Mouse (Mus musculus) heart, adult 9 months (tissue): ENCODE measurements around the gene Cdhr4.
"Not testable (repeated sequence)": the region's sequence is repeated elsewhere in the genome, so short reads cannot be mapped to it uniquely, and the experiment has no call there.

Source experiments
- DNase-seq, 2 experiments: peaks; one replicate each; pipeline ENCODE4 v3.0.0; 2022; ENCODE audit warnings: low spot score in 2 of 2

Cdhr4 gene

GRCm38 (mm10) chr9:108010385-108010784, 18.1 kb downstream of the Cdhr4 start:
- no peak for DNase-seq

DNA sequence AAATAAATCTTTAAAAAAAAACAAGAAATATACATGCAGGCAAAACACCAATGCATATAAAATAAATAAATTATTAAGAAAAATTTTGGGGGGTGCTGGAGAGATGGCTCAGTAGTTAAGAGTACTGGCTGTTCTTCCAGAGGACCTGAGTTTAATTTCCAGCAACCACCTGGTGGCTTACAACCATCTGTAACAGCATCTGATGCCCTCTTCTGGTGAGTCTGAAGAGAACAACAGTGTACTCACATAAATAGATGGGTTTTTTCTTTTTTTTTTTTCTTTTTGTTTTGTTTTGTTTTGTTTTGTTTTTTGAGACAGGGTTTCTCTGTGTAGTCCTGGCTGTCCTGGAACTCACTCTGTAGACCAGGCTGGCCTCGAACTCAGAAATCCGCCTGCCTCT, 21.3 kb downstream of the Cdhr4 start:
- not testable (repeated sequence) for DNase-seq

GRCm38 (mm10) chr9:108017127-108017526, 24.8 kb downstream of the Cdhr4 start:
- DNase-seq = no peak

DNA sequence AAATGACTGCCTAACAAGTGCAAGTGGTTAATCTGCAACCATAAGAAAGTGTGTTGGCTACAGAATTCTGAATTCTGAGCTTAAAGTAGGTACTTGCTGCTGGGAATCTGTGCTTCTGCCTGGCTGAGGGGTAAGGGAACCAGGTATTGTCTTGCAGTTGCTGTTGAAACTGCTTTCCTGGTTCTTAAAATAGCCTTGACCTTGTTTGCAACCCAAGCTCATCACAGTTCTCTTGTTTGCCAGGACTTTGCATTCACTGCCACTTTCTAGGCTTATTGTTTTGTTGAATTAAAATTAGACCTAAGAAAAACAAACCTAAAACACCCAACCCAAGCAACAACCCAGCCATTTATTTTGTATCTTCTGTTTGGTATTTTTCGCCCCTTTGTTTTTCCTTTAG, 28.4 kb downstream of the Cdhr4 start:
- DNase-seq = no peak

DNA sequence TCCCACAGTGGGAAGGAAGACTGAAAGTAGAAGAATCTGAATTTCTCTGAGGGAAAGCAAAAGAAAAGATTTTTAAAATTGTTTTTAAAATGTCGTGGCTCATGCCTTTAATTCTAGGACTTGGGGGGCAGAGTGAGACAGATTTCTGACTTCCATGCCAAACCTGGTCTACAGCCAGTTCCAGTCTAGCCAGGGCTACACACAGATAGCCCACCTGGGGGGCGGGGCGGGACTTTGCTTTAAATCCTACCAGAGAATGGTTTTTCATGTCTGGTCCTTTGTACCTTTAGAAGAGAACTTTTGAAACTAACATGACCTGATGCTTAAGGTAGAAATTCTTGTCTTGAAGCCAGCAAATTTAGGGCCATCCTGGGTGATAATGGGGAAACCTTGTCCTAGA, 30.9 kb downstream of the Cdhr4 start:
- no peak for DNase-seq

- no peak for DNase-seq
Observed at GRCm38 (mm10) chr9:108026584-108026983, 34.3 kb downstream of the Cdhr4 start.

- DNase-seq = no peak
Observed at GRCm38 (mm10) chr9:108027867-108028266, 35.6 kb downstream of the Cdhr4 start.

DNA sequence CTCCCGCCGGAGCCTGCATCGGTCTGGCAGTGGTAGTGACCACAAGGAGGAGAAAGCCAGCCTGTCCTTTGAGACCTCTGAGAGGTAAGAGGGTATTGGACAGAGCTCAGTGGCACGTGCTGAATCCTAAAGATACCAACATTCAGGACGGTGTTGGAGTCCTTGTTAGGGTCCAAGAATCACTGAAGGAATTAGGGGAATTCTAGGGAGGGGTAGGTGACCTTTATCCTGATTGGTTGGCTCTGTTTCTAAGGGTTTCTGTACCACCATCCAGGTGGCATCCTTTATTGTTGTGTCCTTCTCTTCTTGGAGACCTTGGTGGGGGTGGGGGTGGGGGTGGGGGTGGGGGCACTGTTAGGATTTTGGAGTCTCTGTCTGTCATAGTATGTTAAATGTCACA, 39.8 kb downstream of the Cdhr4 start:
- no peak for DNase-seq

DNA sequence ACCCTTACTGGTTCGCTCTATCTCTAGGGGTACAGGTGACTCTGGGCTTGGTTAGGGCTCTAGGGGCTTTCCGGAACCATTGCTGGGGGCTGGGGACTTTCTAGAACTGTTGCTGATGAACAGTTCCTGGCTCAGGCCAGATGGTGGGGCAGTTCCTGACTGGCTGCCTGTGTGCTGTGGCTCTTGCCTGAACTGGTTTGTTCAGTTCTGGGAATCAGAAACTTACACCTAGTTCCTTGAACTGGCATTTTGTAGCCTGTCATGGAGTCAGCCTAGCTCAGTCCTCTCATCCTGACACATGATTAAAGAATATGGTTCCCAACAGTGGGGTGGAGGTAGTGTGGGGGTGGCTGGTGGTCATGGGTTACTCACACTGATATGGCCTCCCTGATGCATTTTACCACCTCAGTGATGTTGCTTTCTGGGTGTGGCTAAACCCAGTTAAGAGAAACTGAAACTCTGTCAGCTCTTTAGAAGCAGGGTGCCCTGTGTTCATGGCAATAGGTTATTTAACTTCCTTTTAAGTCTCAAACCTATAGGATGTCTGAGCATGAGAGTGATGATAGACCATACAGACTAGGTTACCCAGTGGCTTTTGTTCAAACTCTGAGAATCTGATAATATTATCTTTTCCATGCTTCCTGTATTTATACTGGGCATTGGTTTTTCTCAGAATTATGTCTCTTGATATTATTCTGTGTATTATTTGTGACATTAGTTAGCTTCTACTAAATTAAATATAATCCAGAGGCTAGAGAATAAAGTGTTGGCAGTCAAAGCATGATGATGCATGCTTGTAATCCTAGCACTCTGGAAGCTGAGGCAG, 43.2 kb downstream of the Cdhr4 start:
- DNase-seq = no peak

- DNase-seq = no peak
Observed at GRCm38 (mm10) chr9:108044751-108045492, 52.6 kb downstream of the Cdhr4 start.

- DNase-seq = no peak
Observed at GRCm38 (mm10) chr9:108046582-108046981, 54.3 kb downstream of the Cdhr4 start.

DNA sequence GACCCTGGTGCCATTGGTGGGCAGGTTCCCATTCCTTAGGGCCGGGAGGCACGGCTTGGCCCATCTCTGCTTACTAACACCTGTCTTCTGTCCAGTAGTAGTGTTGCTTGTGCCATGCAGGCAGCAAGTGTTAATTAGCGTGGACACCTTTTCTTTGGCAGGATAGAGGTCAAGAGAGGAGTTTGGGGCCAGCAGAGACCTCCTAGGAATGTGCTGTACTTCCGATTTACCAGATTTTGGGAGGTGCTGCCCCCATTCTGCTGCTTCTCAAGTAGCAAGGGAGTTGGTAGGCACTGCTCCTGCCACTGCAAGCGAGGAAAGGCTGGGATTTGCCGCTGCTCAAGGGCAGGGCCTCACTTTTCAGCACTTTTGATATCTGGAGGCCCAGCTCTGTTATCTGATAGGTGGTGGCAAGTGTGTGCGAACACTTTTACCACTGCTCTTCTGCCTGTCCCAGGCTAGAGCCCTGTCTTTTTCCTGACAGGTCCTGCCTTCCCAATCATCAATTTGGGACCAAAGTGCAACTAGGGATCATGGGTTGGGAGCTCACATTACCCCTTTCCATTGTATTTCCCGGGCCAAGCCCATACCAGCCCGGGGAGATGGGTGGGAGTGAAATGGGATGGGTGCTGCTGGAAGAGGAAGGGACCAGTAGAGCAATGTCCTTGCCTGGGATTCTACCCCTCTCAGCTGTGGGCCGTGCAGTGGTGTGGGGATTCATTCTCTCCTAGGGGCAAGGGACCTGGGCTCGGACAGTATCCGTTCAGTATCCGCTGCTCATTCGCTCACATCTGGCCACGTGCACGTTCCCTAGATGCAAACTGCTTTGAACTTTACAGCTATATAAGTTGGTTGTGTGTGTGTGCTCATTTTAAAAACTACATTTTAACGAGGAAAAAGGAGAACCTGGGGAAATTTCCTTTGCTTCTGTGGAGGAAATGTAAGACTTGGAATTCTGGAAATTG, 55.6 kb downstream of the Cdhr4 start:
- DNase-seq = no peak

GRCm38 (mm10) chr9:108048566-108048955, 56.3 kb downstream of the Cdhr4 start:
- DNase-seq = peak in 1 of 2 experiments; percentile 38

- DNase-seq = peak; percentile 97 to 98
Observed at GRCm38 (mm10) chr9:108049016-108049455, 56.7 kb downstream of the Cdhr4 start, which contains the start of gene Gmppb. Gene Gmppb (plus strand): TSS chr9:108049242.
